Mouse (Mus musculus): ENCODE measurements around the gene Slc9a6. TPM values are rescaled to one million over a fixed set of nuclear protein-coding genes. Genes with fewer than 3 reads are reported as not detected.

The Slc9a6 gene
- polyA plus RNA-seq, 1 experiment from 2014 or later: 30.2 TPM

- Histone ChIP-seq H3K9me3 (no peaks in the 10 kb centered on the region), H3K27ac (replicated peaks) (no peak overlapping the region), H3K27me3 (no peaks in the 10 kb centered on the region), H3K36me3 (no peaks in the 10 kb centered on the region), H3K9ac (replicated peaks) (no peak overlapping the region), H3K4me2 (replicated peaks) (no peak overlapping the region), H3K4me3 (no peak overlapping the region), H3K4me1 (no peaks in the 10 kb centered on the region)
- 89% methylated on average over 5 of the region's 5 CpGs for WGBS
- no peak for ATAC-seq (ENCODE audit: low FRiP score, low read depth)
Measured at GRCm38 (mm10) chrX:56668051-56668450, 58.5 kb downstream of the Slc9a6 start.

DNA sequence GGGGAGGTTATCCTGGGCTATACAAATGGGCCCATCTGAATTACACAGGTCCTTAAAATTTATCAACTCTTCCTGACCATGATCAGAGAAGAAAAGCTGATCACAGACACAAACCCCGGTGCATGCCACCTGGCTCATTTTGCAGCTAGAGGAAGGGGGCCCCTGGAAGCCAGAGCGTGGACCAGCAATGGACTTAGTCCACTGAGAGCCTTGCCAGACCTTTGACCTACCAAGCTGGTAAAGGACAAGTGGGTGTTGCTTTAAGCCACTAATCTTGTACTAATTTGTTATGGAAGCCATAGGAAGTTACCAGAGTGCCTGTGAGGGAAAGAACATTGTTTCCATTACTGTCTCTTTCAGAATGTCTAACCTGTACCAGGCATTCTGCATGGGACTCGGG is 58.9 kb downstream of the Slc9a6 start:
- no peak overlapping the region for H3K4me3 ChIP-seq
- H3K9me3 ChIP-seq: no peaks in the 10 kb centered on the region
- H3K4me2 ChIP-seq (replicated peaks): no peak overlapping the region
- WGBS: 73% methylated on average over 3 of the region's 3 CpGs
- no peaks in the 10 kb centered on the region for H3K4me1 ChIP-seq
- no peak for ATAC-seq (ENCODE audit: low FRiP score, low read depth)
- no peak overlapping the region for H3K9ac ChIP-seq (replicated peaks)
- no peaks in the 10 kb centered on the region for H3K27me3 ChIP-seq
- H3K36me3 ChIP-seq: no peaks in the 10 kb centered on the region
- no peak overlapping the region for H3K27ac ChIP-seq (replicated peaks)

- Histone ChIP-seq H3K9me3 (no peaks in the 10 kb centered on the region), H3K4me3 (no peak overlapping the region), H3K27ac (replicated peaks) (no peak overlapping the region), H3K4me2 (replicated peaks) (no peak overlapping the region), H3K9ac (replicated peaks) (no peak overlapping the region), H3K4me1 (no peaks in the 10 kb centered on the region), H3K27me3 (no peaks in the 10 kb centered on the region), H3K36me3 (no peaks in the 10 kb centered on the region)
- no peak for ATAC-seq (ENCODE audit: low FRiP score, low read depth)
- 90% methylated on average over 6 of the region's 6 CpGs for WGBS
Measured at GRCm38 (mm10) chrX:56675556-56675955, 66.0 kb downstream of the Slc9a6 start.

DNA sequence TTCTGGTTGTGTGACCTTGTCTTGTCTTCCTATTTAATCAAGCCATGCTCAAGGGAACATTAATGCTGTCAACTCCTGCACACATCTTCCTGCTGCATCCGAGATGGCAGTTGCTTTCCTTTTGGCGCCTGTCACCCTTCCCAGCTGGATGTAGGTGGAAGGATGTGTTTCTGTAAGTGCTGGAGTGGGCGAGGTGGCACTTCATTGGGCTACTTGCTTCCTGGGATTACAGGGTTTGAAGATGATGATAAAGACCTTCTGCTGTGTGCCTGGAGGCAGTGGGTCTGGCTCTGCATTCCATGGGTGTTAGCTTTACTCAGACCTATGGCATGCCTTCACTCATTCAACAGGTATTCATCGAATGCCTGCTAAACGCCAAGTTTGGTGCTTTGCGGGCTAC is 68.2 kb downstream of the Slc9a6 start:
- no peaks in the 10 kb centered on the region for H3K27me3 ChIP-seq
- WGBS: 88% methylated on average over 6 of the region's 6 CpGs
- H3K9ac ChIP-seq (replicated peaks): no peak overlapping the region
- no peak for ATAC-seq (ENCODE audit: low FRiP score, low read depth)
- H3K4me2 ChIP-seq (replicated peaks): no peak overlapping the region
- H3K4me1 ChIP-seq: no peaks in the 10 kb centered on the region
- H3K27ac ChIP-seq (replicated peaks): no peak overlapping the region
- no peaks in the 10 kb centered on the region for H3K36me3 ChIP-seq
- H3K4me3 ChIP-seq: no peak overlapping the region
- H3K9me3 ChIP-seq: no peaks in the 10 kb centered on the region

GRCm38 (mm10) chrX:56679066-56679465 is 69.5 kb downstream of the Slc9a6 start:
- Histone ChIP-seq H3K27me3 (no peaks in the 10 kb centered on the region), H3K36me3 (no peaks in the 10 kb centered on the region), H3K4me2 (replicated peaks) (no peak overlapping the region), H3K27ac (replicated peaks) (no peak overlapping the region), H3K4me1 (no peaks in the 10 kb centered on the region), H3K9ac (replicated peaks) (no peak overlapping the region), H3K9me3 (no peaks in the 10 kb centered on the region), H3K4me3 (no peak overlapping the region)
- ATAC-seq (ENCODE audit: low FRiP score, low read depth): no peak
- 86% methylated on average over 6 of the region's 6 CpGs for WGBS

GRCm38 (mm10) chrX:56682156-56682720 is 72.7 kb downstream of the Slc9a6 start:
- Histone ChIP-seq H3K4me2 (replicated peaks) (no peak overlapping the region), H3K9me3 (no peaks in the 10 kb centered on the region), H3K27ac (replicated peaks) (no peak overlapping the region), H3K9ac (replicated peaks) (no peak overlapping the region), H3K4me1 (no peaks in the 10 kb centered on the region), H3K4me3 (no peak overlapping the region), H3K36me3 (no peaks in the 10 kb centered on the region), H3K27me3 (no peaks in the 10 kb centered on the region)
- ATAC-seq (ENCODE audit: low FRiP score, low read depth): no peak
- WGBS: 55% methylated on average over 1 of the region's 1 CpGs

DNA sequence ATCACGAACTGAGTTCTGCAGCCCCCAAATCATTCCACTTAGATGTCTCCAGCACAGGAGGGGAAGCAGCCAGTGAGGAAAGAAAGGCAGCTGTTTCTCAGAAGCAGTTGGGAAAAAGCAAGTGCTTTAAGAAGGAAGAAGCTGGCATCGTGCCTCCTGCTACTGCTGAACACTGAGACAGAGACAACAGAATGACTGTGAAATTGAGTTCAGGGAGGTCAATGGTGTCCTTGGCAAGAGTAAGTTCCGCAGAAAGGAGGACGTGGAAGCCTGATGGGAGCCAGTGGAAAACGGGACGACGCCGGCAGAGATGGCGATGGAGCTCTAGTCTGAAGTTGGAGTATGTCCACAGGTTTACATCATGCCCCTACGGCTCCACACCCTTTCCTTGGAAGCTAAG is 74.0 kb downstream of the Slc9a6 start:
- no peaks in the 10 kb centered on the region for H3K4me1 ChIP-seq
- no peaks in the 10 kb centered on the region for H3K9me3 ChIP-seq
- H3K27ac ChIP-seq (replicated peaks): no peak overlapping the region
- H3K36me3 ChIP-seq: no peaks in the 10 kb centered on the region
- ATAC-seq (ENCODE audit: low FRiP score, low read depth): no peak
- 90% methylated on average over 10 of the region's 10 CpGs for WGBS
- no peaks in the 10 kb centered on the region for H3K27me3 ChIP-seq
- no peak overlapping the region for H3K4me3 ChIP-seq
- no peak overlapping the region for H3K9ac ChIP-seq (replicated peaks)
- no peak overlapping the region for H3K4me2 ChIP-seq (replicated peaks)

DNA sequence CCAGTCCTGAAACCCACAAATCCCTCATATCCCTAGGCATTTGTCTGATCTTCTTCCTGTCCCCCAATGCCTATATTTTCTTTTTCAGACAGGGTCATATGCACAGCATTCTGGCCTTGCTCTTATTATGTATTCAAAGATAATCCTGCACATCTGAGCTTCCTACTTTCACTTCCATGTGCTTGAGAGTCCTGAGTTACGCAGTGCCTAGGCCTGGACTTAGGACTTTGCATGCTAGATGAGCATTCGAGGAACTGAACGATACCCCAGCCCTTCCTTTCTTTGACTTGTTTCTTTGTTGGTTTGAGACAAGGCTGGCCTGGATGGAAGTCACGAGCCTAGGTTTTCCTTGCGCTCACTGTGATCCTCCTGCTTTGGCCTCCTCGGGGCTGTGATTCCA is 83.0 kb downstream of the Slc9a6 start:
- 92% methylated on average over 6 of the region's 6 CpGs for WGBS
- no peak overlapping the region for H3K4me2 ChIP-seq (replicated peaks)
- no peak overlapping the region for H3K9ac ChIP-seq (replicated peaks)
- H3K27ac ChIP-seq (replicated peaks): no peak overlapping the region
- H3K4me1 ChIP-seq: no peaks in the 10 kb centered on the region
- no peaks in the 10 kb centered on the region for H3K36me3 ChIP-seq
- H3K9me3 ChIP-seq: no peaks in the 10 kb centered on the region
- H3K4me3 ChIP-seq: no peak overlapping the region
- no peak for ATAC-seq (ENCODE audit: low FRiP score, low read depth)
- no peaks in the 10 kb centered on the region for H3K27me3 ChIP-seq

DNA sequence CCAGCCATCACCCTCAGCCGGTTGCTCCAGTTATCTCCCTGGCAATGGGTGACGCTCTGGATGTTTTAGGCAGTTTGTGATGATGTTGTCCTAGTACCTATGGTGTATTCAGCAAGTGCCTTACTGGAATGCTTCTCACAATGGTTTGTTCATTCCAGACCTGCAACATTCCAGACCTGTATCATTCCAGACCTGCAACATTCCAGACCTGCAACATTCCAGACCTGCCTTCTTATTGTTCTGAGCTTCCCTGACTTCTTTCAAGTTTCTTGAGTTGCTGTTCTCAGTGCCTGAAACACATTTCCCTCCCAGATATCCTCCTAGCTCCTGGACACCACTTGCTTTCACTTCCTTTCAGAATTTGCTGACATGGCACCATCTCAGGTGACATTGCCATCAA is 85.0 kb downstream of the Slc9a6 start:
- H3K4me2 ChIP-seq (replicated peaks): no peak overlapping the region
- H3K27ac ChIP-seq (replicated peaks): no peak overlapping the region
- no peak overlapping the region for H3K9ac ChIP-seq (replicated peaks)
- no peaks in the 10 kb centered on the region for H3K4me1 ChIP-seq
- H3K4me3 ChIP-seq: no peak overlapping the region
- no peaks in the 10 kb centered on the region for H3K9me3 ChIP-seq
- H3K27me3 ChIP-seq: no peaks in the 10 kb centered on the region
- H3K36me3 ChIP-seq: no peaks in the 10 kb centered on the region
- ATAC-seq (ENCODE audit: low FRiP score, low read depth): no peak
- WGBS: 92% methylated on average over 2 of the region's 2 CpGs

- H3K9ac ChIP-seq (replicated peaks): no peak overlapping the region
- H3K4me3 ChIP-seq: no peak overlapping the region
- H3K27me3 ChIP-seq: no peaks in the 10 kb centered on the region
- no peak overlapping the region for H3K4me2 ChIP-seq (replicated peaks)
- no peak for ATAC-seq (ENCODE audit: low FRiP score, low read depth)
- no peaks in the 10 kb centered on the region for H3K4me1 ChIP-seq
- H3K27ac ChIP-seq (replicated peaks): no peak overlapping the region
- 81% methylated on average over 6 of the region's 6 CpGs for WGBS
- no peaks in the 10 kb centered on the region for H3K9me3 ChIP-seq
- no peaks in the 10 kb centered on the region for H3K36me3 ChIP-seq
Measured at GRCm38 (mm10) chrX:56697199-56697780, 87.7 kb downstream of the Slc9a6 start.

GRCm38 (mm10) chrX:56697886-56698285 is 88.3 kb downstream of the Slc9a6 start:
- no peaks in the 10 kb centered on the region for H3K4me1 ChIP-seq
- H3K9ac ChIP-seq (replicated peaks): no peak overlapping the region
- no peak overlapping the region for H3K4me2 ChIP-seq (replicated peaks)

GRCm38 (mm10) chrX:56701261-56701660 is 91.7 kb downstream of the Slc9a6 start:
- no peak overlapping the region for H3K4me3 ChIP-seq
- H3K4me1 ChIP-seq: no peaks in the 10 kb centered on the region
- H3K36me3 ChIP-seq: no peaks in the 10 kb centered on the region
- no peaks in the 10 kb centered on the region for H3K9me3 ChIP-seq
- WGBS: 87% methylated on average over 3 of the region's 3 CpGs
- H3K27ac ChIP-seq (replicated peaks): no peak overlapping the region
- H3K27me3 ChIP-seq: no peaks in the 10 kb centered on the region
- no peak overlapping the region for H3K4me2 ChIP-seq (replicated peaks)
- H3K9ac ChIP-seq (replicated peaks): no peak overlapping the region
- ATAC-seq (ENCODE audit: low FRiP score, low read depth): no peak

More at GRCm38 (mm10) chrX:56697886-56698285, 88.3 kb downstream of the Slc9a6 start:
- 87% methylated on average over 4 of the region's 4 CpGs for WGBS
- Histone ChIP-seq H3K27ac (replicated peaks) (no peak overlapping the region), H3K36me3 (no peaks in the 10 kb centered on the region), H3K9me3 (no peaks in the 10 kb centered on the region), H3K27me3 (no peaks in the 10 kb centered on the region), H3K4me3 (no peak overlapping the region)
- ATAC-seq (ENCODE audit: low FRiP score, low read depth): no peak

DNA sequence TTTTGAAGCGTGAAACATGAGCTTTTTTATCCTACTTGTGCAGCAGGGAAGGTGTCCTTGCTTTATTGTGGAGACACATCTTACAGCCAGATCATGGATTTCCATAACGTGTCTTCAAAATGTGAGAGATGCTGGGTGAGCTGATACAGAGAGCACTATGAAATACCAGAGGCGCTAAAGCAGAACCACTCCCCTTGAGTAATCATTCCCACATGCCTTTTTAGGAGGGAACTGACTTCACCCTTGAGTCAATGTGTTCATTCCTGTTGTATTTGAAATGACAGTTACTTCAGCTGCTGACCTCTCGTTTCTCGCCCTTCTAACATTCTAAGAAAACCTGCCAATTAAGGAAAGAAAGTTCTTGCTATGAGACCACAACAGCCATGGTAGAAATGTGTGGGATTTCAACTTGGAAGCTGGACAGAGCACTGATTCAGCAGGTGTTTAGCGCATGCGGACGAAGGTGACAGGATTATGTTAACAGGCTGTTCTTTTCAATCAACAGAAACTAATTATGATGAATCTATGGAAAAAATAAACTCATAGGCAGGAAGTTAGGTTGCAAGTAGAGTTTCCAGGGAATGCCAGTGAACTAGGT is 94.5 kb downstream of the Slc9a6 start:
- H3K27me3 ChIP-seq: no peaks in the 10 kb centered on the region
- no peak overlapping the region for H3K27ac ChIP-seq (replicated peaks)
- no peak for ATAC-seq (ENCODE audit: low FRiP score, low read depth)
- H3K4me1 ChIP-seq: no peaks in the 10 kb centered on the region
- no peaks in the 10 kb centered on the region for H3K9me3 ChIP-seq
- H3K4me3 ChIP-seq: no peak overlapping the region
- WGBS: 83% methylated on average over 8 of the region's 8 CpGs
- H3K36me3 ChIP-seq: no peaks in the 10 kb centered on the region
- H3K4me2 ChIP-seq (replicated peaks): no peak overlapping the region
- H3K9ac ChIP-seq (replicated peaks): no peak overlapping the region
